In the genomic region with DNA sequence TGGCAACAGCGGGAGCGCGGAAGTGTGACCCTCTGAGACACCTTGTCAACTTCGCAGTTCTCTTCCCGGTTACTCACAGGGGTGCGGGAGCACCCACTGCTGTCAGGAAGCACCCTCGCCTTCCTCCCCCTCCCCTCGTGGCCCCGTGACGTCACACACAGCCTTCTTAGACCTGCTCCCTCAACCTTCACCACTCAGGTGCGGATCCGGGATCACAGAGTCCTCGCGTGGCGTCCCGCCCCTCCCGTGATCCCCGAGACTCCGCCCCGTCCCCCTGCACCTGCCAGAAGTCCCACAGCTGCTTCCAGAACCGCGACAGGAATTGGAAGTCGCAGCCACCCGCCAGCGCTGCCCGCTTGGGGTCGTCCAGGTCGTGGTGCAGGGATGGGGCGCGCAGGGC, we compare ENCODE assay signal across 7 mouse cellular contexts.
DNase-seq lines count a peak whose midpoint lies in the region; ATAC-seq lines count a peak whose summit lies in the region.
"Not testable (repeated sequence)": the region's sequence is repeated elsewhere in the genome, so short reads cannot be mapped to it uniquely, and the experiment has no call there.

No protein-coding gene starts in this region.

- H3K9me3 ChIP-seq in forebrain, embryonic 11.5 days (ENCODE audit: control insufficient read depth, low read length); heart, embryonic 16.5 days (replicated peaks; ENCODE audit: control insufficient read depth, low read length); intestine, embryonic 15.5 days; liver, embryonic 11.5 days (ENCODE audit: control insufficient read depth, low read length); neural tube, embryonic 11.5 days (ENCODE audit: control insufficient read depth, low read length): not testable (repeated sequence)

- H3K4me2 ChIP-seq in forebrain, embryonic 11.5 days (ENCODE audit: low read depth, low read length, severe bottlenecking): not testable (repeated sequence)
- peak overlapping the region; percentile 37; the same call in 1 of the 2 replicates for H3K4me2 ChIP-seq in heart, embryonic 16.5 days (ENCODE audit: low read depth, low read length)
- peak overlapping the region; percentile 43 for H3K4me2 ChIP-seq in intestine, embryonic 15.5 days (replicated peaks)
- peak overlapping the region; percentile 43 for H3K4me2 ChIP-seq in liver, embryonic 11.5 days
- peak overlapping the region; percentile 7; the same call in 1 of the 2 replicates for H3K4me2 ChIP-seq in neural tube, embryonic 11.5 days (ENCODE audit: low read depth)

- H3K27ac ChIP-seq in forebrain, embryonic 11.5 days (ENCODE audit: low read depth, low read length); heart, embryonic 16.5 days (ENCODE audit: low read length); intestine, embryonic 15.5 days; liver, embryonic 11.5 days (ENCODE audit: low read depth, low read length); neural tube, embryonic 11.5 days (ENCODE audit: low read depth, low read length): not testable (repeated sequence)

- DNase-seq in ZHBTc4 (ENCODE audit: low read depth, low spot score): peak; percentile 89
- peak; percentile 21 for DNase-seq in forebrain, embryonic 11.5 days (ENCODE audit: low spot score)
- not testable (repeated sequence) for DNase-seq in liver, embryonic 11.5 days (ENCODE audit: low spot score); neural tube, embryonic 11.5 days (ENCODE audit: low spot score)
- peak; percentile 50 for DNase-seq in testis, postnatal 10 days (ENCODE audit: low spot score)

- H3K36me3 ChIP-seq in forebrain, embryonic 11.5 days (ENCODE audit: control insufficient read depth, insufficient read depth, low read length); heart, embryonic 16.5 days (ENCODE audit: control insufficient read depth, insufficient read depth); intestine, embryonic 15.5 days; liver, embryonic 11.5 days (ENCODE audit: control insufficient read depth, insufficient read depth, low read length); neural tube, embryonic 11.5 days (ENCODE audit: control insufficient read depth, insufficient read depth, low read length): not testable (repeated sequence)

- not testable (repeated sequence) for H3K27me3 ChIP-seq in forebrain, embryonic 11.5 days (ENCODE audit: control insufficient read depth, insufficient read depth, low read length); heart, embryonic 16.5 days (ENCODE audit: control insufficient read depth, insufficient read depth, low read length); intestine, embryonic 15.5 days (replicated peaks); liver, embryonic 11.5 days (replicated peaks; ENCODE audit: control insufficient read depth, insufficient read depth, low read length); neural tube, embryonic 11.5 days (ENCODE audit: control insufficient read depth, insufficient read depth, low read length)

- not testable (repeated sequence) for ATAC-seq in forebrain, embryonic 11.5 days (replicated peaks; ENCODE audit: low FRiP score); heart, embryonic 16.5 days (replicated peaks; ENCODE audit: extremely low read depth, insufficient read depth, low FRiP score); intestine, embryonic 15.5 days; liver, embryonic 11.5 days (replicated peaks; ENCODE audit: low FRiP score); neural tube, embryonic 11.5 days (ENCODE audit: insufficient read depth, low FRiP score, low TSS enrichment)

- H3K9ac ChIP-seq in forebrain, embryonic 11.5 days (ENCODE audit: low read length); heart, embryonic 16.5 days (ENCODE audit: low read length); intestine, embryonic 15.5 days; liver, embryonic 11.5 days (ENCODE audit: low read depth, low read length); neural tube, embryonic 11.5 days (ENCODE audit: low read length): not testable (repeated sequence)

- H3K4me3 ChIP-seq in forebrain, embryonic 11.5 days (ENCODE audit: low read depth, low read length); heart, embryonic 16.5 days (ENCODE audit: low read length); intestine, embryonic 15.5 days (replicated peaks); liver, embryonic 11.5 days (ENCODE audit: low read depth, low read length); neural tube, embryonic 11.5 days (ENCODE audit: low read depth, low read length): not testable (repeated sequence)

- 6% methylated on average over 26 of the region's 30 CpGs for WGBS in forebrain, embryonic 11.5 days
- 2% methylated on average over 28 of the region's 30 CpGs for WGBS in heart, embryonic 16.5 days
- WGBS in intestine, embryonic 15.5 days: 6% methylated on average over 28 of the region's 30 CpGs
- WGBS in liver, embryonic 11.5 days: 8% methylated on average over 25 of the region's 30 CpGs
- 9% methylated on average over 23 of the region's 30 CpGs for WGBS in neural tube, embryonic 11.5 days

- H3K4me1 ChIP-seq in forebrain, embryonic 11.5 days (replicated peaks; ENCODE audit: control insufficient read depth, insufficient read depth, low read length); heart, embryonic 16.5 days (ENCODE audit: control insufficient read depth, insufficient read depth, low read length); intestine, embryonic 15.5 days (replicated peaks); liver, embryonic 11.5 days (replicated peaks; ENCODE audit: control insufficient read depth, insufficient read depth, low read length); neural tube, embryonic 11.5 days (ENCODE audit: control insufficient read depth, insufficient read depth, low read length): not testable (repeated sequence)
